Mouse (Mus musculus): ENCODE measurements around the gene Cyp2u1. TPM values are rescaled to one million over a fixed set of nuclear protein-coding genes. Genes with fewer than 3 reads are reported as not detected.

Gene Cyp2u1
- total and polyA plus RNA-seq, 2 experiments from 2014 or later: 21.4 to 47.2 TPM

DNA sequence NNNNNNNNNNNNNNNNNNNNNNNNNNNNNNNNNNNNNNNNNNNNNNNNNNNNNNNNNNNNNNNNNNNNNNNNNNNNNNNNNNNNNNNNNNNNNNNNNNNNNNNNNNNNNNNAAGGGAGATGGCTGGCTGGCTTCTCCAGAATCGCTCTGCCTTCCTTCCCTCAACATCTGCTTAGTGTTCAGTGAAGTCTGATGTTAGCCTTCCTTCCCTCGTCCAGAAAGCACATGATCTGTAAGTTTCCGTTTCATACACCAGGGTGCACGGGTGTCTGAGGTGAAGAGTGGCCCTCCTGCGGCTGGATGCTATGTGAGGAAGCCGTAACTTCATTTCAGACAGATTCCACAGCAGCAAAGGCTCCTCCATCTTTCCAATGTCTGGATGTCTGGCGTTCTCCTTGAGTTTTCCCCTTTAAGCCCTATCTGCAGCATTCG, 32.1 kb upstream of the Cyp2u1 start:
- H3K36me3 ChIP-seq (replicated peaks; ENCODE audit: control insufficient read depth, insufficient read depth, low read length): no peaks in the 10 kb centered on the region
- DNase-seq (ENCODE audit: low spot score) (no peak), ATAC-seq (ENCODE audit: insufficient read depth, low read depth) (no peak)
- H3K27me3 ChIP-seq (ENCODE audit: control insufficient read depth, insufficient read depth, low read length): no peaks in the 10 kb centered on the region
- no peak overlapping the region for H3K27ac ChIP-seq (ENCODE audit: low read depth)
- H3K4me1 ChIP-seq (ENCODE audit: control insufficient read depth, insufficient read depth): peaks cover 12% of the 10 kb centered on the region; the same call in 1 of the 2 replicates
- peak overlapping the region; percentile 28; the same call in 1 of the 2 replicates for H3K4me3 ChIP-seq (ENCODE audit: low read depth, low read length)
- no peak overlapping the region for H3K9ac ChIP-seq (replicated peaks; ENCODE audit: low read depth, low read length)
- TF ChIP-seq CTCF (IDR thresholded peaks at IDR 0.05; ENCODE audit: low read depth) (no peak), EP300 (IDR thresholded peaks at IDR 0.05; ENCODE audit: low read depth) (no peak)
- 47% methylated on average over 8 of the region's 8 CpGs for WGBS
- peak overlapping the region; percentile 57 for H3K4me2 ChIP-seq (ENCODE audit: low read depth, low read length)
- no peaks in the 10 kb centered on the region for H3K9me3 ChIP-seq (replicated peaks; ENCODE audit: control insufficient read depth, low read length)

DNA sequence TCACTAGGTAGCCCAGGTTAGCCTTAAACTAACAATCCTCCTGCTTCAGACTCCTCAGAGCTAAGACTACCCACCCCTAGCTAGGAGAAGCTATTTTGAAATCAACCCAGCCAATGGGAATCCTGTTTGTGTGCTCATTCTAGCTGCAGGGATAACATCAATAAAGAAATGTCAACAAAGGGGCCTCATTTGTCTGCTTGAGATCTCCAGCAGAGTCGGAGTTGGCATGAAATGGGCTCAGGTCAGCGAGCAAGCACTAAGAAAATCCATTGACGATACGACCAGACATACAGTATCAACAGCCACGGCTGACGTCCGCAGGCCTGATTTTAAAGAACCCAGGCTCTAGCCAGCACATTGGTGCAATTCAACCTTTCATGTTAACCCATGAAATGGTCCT, 24.2 kb upstream of the Cyp2u1 start:
- H3K9me3 ChIP-seq (replicated peaks; ENCODE audit: control insufficient read depth, low read length): 0 out of 2 replicates have a peak, but pooled peaks cover 4% of the 10 kb centered on the region
- TF ChIP-seq EP300 (IDR thresholded peaks at IDR 0.05; ENCODE audit: low read depth) (no peak), CTCF (IDR thresholded peaks at IDR 0.05; ENCODE audit: low read depth) (no peak)
- DNase-seq (ENCODE audit: low spot score) (no peak), ATAC-seq (ENCODE audit: insufficient read depth, low read depth) (no peak)
- H3K27me3 ChIP-seq (ENCODE audit: control insufficient read depth, insufficient read depth, low read length): no peaks in the 10 kb centered on the region
- H3K9ac ChIP-seq (replicated peaks; ENCODE audit: low read depth, low read length): no peak overlapping the region
- H3K36me3 ChIP-seq (replicated peaks; ENCODE audit: control insufficient read depth, insufficient read depth, low read length): no peaks in the 10 kb centered on the region
- H3K4me3 ChIP-seq (ENCODE audit: low read depth, low read length): no peak overlapping the region
- H3K4me2 ChIP-seq (ENCODE audit: low read depth, low read length): no peak overlapping the region
- WGBS: 78% methylated on average over 7 of the region's 7 CpGs
- H3K4me1 ChIP-seq (ENCODE audit: control insufficient read depth, insufficient read depth): no peaks in the 10 kb centered on the region
- no peak overlapping the region for H3K27ac ChIP-seq (ENCODE audit: low read depth)

DNA sequence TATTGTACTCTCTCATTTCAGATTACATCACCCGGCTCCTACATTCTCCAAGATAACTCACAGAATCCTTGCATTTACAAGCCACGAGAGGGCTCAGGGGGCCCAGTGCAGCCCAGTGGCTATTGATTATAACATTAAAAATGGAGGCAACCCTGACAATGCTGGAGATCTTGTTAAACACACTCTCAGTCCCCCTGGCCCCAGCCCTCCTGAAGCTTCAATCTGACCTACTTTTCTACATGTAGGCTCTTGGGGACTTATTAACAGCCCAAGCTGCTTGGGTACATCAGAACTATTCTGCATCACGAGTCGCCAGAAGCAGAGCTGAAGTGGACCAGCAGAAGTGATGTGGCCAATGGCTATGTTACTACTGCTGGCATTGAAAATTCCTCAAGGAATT, 23.6 kb upstream of the Cyp2u1 start:
- ATAC-seq (ENCODE audit: insufficient read depth, low read depth) (no peak), DNase-seq (ENCODE audit: low spot score) (no peak)
- Histone ChIP-seq H3K4me1 (ENCODE audit: control insufficient read depth, insufficient read depth) (no peaks in the 10 kb centered on the region), H3K4me3 (ENCODE audit: low read depth, low read length) (no peak overlapping the region), H3K27me3 (ENCODE audit: control insufficient read depth, insufficient read depth, low read length) (no peaks in the 10 kb centered on the region), H3K36me3 (replicated peaks; ENCODE audit: control insufficient read depth, insufficient read depth, low read length) (no peaks in the 10 kb centered on the region), H3K27ac (ENCODE audit: low read depth) (no peak overlapping the region), H3K9ac (replicated peaks; ENCODE audit: low read depth, low read length) (no peak overlapping the region), H3K9me3 (replicated peaks; ENCODE audit: control insufficient read depth, low read length) (0 out of 2 replicates have a peak, but pooled peaks cover 4% of the 10 kb centered on the region), H3K4me2 (ENCODE audit: low read depth, low read length) (no peak overlapping the region)
- no peak for TF ChIP-seq EP300 (IDR thresholded peaks at IDR 0.05; ENCODE audit: low read depth)
- TF ChIP-seq CTCF (IDR thresholded peaks at IDR 0.05; ENCODE audit: low read depth): no peak
- 79% methylated on average over 4 of the region's 4 CpGs for WGBS

DNA sequence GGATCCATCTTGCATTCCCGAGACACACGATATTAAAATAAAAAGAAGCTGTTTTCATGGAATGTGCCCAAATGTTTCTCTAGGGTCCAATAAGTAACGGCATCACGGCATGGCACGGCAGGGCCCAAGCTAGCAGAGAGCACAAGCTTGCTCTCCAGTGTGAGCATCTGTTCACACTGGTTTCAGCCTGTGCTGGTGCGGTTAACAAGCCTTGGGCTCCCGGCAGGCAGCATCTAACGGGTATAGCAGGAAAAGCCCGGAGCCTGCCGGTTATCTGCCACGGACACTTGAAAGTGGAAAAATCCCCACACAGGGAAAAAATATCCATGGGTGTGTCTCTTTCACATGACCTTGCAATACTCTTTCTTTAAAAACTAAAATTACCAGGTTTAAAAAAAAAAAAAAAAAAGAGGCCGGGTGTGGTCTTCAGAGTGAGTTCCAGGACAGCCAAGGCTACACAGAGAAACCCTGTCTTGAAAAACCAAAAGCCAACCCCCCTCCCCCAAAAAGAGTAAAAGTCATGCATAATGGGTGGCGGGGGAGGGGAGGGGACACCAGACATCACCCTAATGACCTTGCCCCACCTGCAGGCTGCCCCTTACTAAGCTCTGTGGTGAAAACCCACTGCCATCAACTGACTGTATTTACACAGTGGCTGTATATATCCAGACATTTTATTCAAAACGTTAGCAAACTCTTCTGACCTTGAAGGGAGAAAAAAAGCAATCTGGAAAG, 19.2 kb upstream of the Cyp2u1 start:
- Histone ChIP-seq H3K9ac (replicated peaks; ENCODE audit: low read depth, low read length) (no peak overlapping the region), H3K36me3 (replicated peaks; ENCODE audit: control insufficient read depth, insufficient read depth, low read length) (no peaks in the 10 kb centered on the region), H3K27me3 (ENCODE audit: control insufficient read depth, insufficient read depth, low read length) (no peaks in the 10 kb centered on the region), H3K4me3 (ENCODE audit: low read depth, low read length) (no peak overlapping the region), H3K9me3 (replicated peaks; ENCODE audit: control insufficient read depth, low read length) (no peaks in the 10 kb centered on the region), H3K27ac (ENCODE audit: low read depth) (no peak overlapping the region), H3K4me2 (ENCODE audit: low read depth, low read length) (no peak overlapping the region), H3K4me1 (ENCODE audit: control insufficient read depth, insufficient read depth) (no peaks in the 10 kb centered on the region)
- no peak for ATAC-seq (ENCODE audit: insufficient read depth, low read depth)
- no peak for DNase-seq (ENCODE audit: low spot score)
- TF ChIP-seq EP300 (IDR thresholded peaks at IDR 0.05; ENCODE audit: low read depth): no peak
- no peak for TF ChIP-seq CTCF (IDR thresholded peaks at IDR 0.05; ENCODE audit: low read depth)
- 65% methylated on average over 14 of the region's 14 CpGs for WGBS

DNA sequence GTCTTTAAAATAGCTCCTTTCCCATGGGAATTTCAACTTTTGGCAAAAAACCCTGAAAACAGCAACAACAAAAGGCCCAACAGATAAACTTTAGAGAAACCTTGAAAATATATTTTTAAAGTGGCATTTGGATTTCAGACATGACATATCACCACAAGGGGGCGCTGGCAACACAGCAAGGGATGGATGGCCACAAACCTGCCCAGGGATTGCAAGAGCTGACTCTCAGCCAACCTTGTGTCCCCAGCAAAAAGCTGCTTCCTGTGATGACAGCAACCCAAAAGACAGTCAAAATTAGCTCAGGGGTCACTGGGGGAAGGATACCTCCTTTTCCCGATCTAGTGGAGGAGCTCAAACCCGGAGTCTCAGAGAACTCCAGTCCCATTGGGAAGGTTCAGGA, 17.2 kb upstream of the Cyp2u1 start:
- Histone ChIP-seq H3K36me3 (replicated peaks; ENCODE audit: control insufficient read depth, insufficient read depth, low read length) (no peaks in the 10 kb centered on the region), H3K4me3 (ENCODE audit: low read depth, low read length) (no peak overlapping the region), H3K4me1 (ENCODE audit: control insufficient read depth, insufficient read depth) (no peaks in the 10 kb centered on the region), H3K9me3 (replicated peaks; ENCODE audit: control insufficient read depth, low read length) (no peaks in the 10 kb centered on the region), H3K27me3 (ENCODE audit: control insufficient read depth, insufficient read depth, low read length) (no peaks in the 10 kb centered on the region), H3K9ac (replicated peaks; ENCODE audit: low read depth, low read length) (no peak overlapping the region), H3K4me2 (ENCODE audit: low read depth, low read length) (no peak overlapping the region), H3K27ac (ENCODE audit: low read depth) (no peak overlapping the region)
- ATAC-seq (ENCODE audit: insufficient read depth, low read depth) (no peak), DNase-seq (ENCODE audit: low spot score) (peak; percentile 77)
- TF ChIP-seq CTCF (IDR thresholded peaks at IDR 0.05; ENCODE audit: low read depth) (peak; percentile 89), EP300 (IDR thresholded peaks at IDR 0.05; ENCODE audit: low read depth) (no peak)
- 8% methylated on average over 3 of the region's 3 CpGs for WGBS

DNA sequence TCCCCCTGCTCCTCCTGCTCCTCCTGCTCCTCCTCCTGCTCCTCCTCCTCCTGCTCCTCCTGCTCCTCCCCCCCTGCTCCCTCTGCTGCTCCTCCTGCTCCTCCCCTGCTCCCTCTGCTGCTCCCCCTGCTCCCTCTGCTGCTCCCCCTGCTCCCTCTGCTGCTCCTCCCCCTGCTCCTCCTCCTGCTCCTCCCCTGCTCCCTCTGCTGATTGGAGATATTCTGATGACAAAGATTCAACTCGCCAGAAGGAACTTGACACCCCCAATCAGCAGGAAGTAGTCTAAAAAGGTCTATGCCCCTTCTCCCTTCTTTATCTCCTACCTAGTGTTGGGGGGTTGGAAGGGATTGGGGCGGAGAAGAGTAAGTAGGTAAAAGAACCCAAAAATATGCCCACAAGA, 15.2 kb upstream of the Cyp2u1 start:
- DNase-seq (ENCODE audit: low spot score) (no peak), ATAC-seq (ENCODE audit: insufficient read depth, low read depth) (no peak)
- Histone ChIP-seq H3K9me3 (replicated peaks; ENCODE audit: control insufficient read depth, low read length) (no peaks in the 10 kb centered on the region), H3K27ac (ENCODE audit: low read depth) (no peak overlapping the region), H3K9ac (replicated peaks; ENCODE audit: low read depth, low read length) (no peak overlapping the region), H3K27me3 (ENCODE audit: control insufficient read depth, insufficient read depth, low read length) (no peaks in the 10 kb centered on the region), H3K36me3 (replicated peaks; ENCODE audit: control insufficient read depth, insufficient read depth, low read length) (no peaks in the 10 kb centered on the region), H3K4me3 (ENCODE audit: low read depth, low read length) (no peak overlapping the region), H3K4me1 (ENCODE audit: control insufficient read depth, insufficient read depth) (no peaks in the 10 kb centered on the region), H3K4me2 (ENCODE audit: low read depth, low read length) (no peak overlapping the region)
- 48% methylated on average over 2 of the region's 2 CpGs for WGBS
- TF ChIP-seq EP300 (IDR thresholded peaks at IDR 0.05; ENCODE audit: low read depth): no peak
- no peak for TF ChIP-seq CTCF (IDR thresholded peaks at IDR 0.05; ENCODE audit: low read depth)
